Comparison of ENCODE assay signal across 1 mouse cellular context in genomic region chr6:87152461-87153230, GRCm38 (mm10).
TF ChIP-seq lines count a peak whose summit lies in the region.

No protein-coding gene starts in this region.

TF ChIP-seq in MEL, 35 proteins besides CTCF, POLR2A, EP300 and RAD21 (continued from another document):
- TF ChIP-seq BHLHE40 (IDR thresholded peaks at IDR 0.05; ENCODE audit: borderline replicate concordance, low read depth, low read length) (peak; percentile 97), POLR2AphosphoS5 (IDR thresholded peaks at IDR 0.05; ENCODE audit: borderline replicate concordance, low read depth, low read length) (no peak), ZC3H11A (IDR thresholded peaks at IDR 0.05; ENCODE audit: low read depth, low read length) (no peak), ZMIZ1 (IDR thresholded peaks at IDR 0.05; ENCODE audit: low read depth, low read length) (no peak), HCFC1 (IDR thresholded peaks at IDR 0.05; ENCODE audit: low read depth, low read length) (no peak), GATA1 (IDR thresholded peaks at IDR 0.05; ENCODE audit: low read depth, low read length) (no peak), MYC (IDR thresholded peaks at IDR 0.05; ENCODE audit: low read depth, low read length) (peak; percentile 85; the same call in 1 of the 2 replicates), MXI1 (IDR thresholded peaks at IDR 0.05; ENCODE audit: low read depth, low read length) (peak; percentile 90), USF1 (IDR thresholded peaks at IDR 0.05; ENCODE audit: low read depth, low read length) (peak; percentile 96), MAZ (IDR thresholded peaks at IDR 0.05; ENCODE audit: low read depth, low read length) (no peak)
TF ChIP-seq in MEL: peak in this region for 10.
